Mouse (Mus musculus) midbrain, embryonic 13.5 days (tissue): ENCODE measurements around the gene Nme3. TPM values are rescaled to one million over a fixed set of nuclear protein-coding genes. Genes with fewer than 3 reads are reported as not detected.

ENCODE experiments used
- polyA plus RNA-seq: library from polyadenylated mRNA; unstranded; fragments of >200 nt; fragmentation: Nextera tagmentation; extraction: Ambion mirVana; gene quantifications from 2 replicates; pipeline ENCODE4 v1.2.1, GENCODE M21; 2015

Gene Nme3
- polyA plus RNA-seq, 1 experiment from 2014 or later, result 76.8 TPM

Other genes starting within 250 kb of the Nme3 start
- gene Slc9a3r2, start 246.2 kb upstream of the Nme3 start, polyA plus RNA-seq, result 21.3 and 23.5 TPM in 2 replicates
- gene Npw, start 238.0 kb upstream of the Nme3 start, polyA plus RNA-seq, result not detected in 2 replicates
- gene Zfp598, start 226.8 kb upstream of the Nme3 start, polyA plus RNA-seq, result 15.0 and 18.6 TPM in 2 replicates
- 95.0 and 98.1 TPM in 2 replicates for gene Syngr3, start 206.5 kb upstream of the Nme3 start, polyA plus RNA-seq
- 36.7 and 39.9 TPM in 2 replicates for gene Gfer, start 200.3 kb upstream of the Nme3 start, polyA plus RNA-seq
- 1.7 and 2.2 TPM in 2 replicates for gene Noxo1, start 200.3 kb upstream of the Nme3 start, polyA plus RNA-seq
- 81.4 and 84.3 TPM in 2 replicates for gene Tbl3, start 188.8 kb upstream of the Nme3 start, polyA plus RNA-seq
- gene Rnf151, start 178.4 kb upstream of the Nme3 start, polyA plus RNA-seq, result not detected in 2 replicates
- 770 and 771 TPM in 2 replicates for gene Rps2, start 178.4 kb upstream of the Nme3 start, polyA plus RNA-seq
- gene Ndufb10, start 172.0 kb upstream of the Nme3 start, polyA plus RNA-seq, result 257 and 260 TPM in 2 replicates
- not detected in 2 replicates for gene Rpl3l, start 168.7 kb upstream of the Nme3 start, polyA plus RNA-seq
- gene Msrb1, start 159.9 kb upstream of the Nme3 start, polyA plus RNA-seq, result 18.0 and 19.6 TPM in 2 replicates
- 0.13 and 0.22 TPM in 2 replicates for gene Hs3st6, start 143.5 kb upstream of the Nme3 start, polyA plus RNA-seq
- gene Meiob, start 92.2 kb upstream of the Nme3 start, polyA plus RNA-seq, result not detected in 2 replicates
- 43.9 and 49.7 TPM in 2 replicates for gene Hagh, start 56.4 kb upstream of the Nme3 start, polyA plus RNA-seq
- gene Fahd1, start 46.1 kb upstream of the Nme3 start, polyA plus RNA-seq, result 17.9 and 18.4 TPM in 2 replicates
- 0.28 TPM in 1 of 2 replicates, not detected in the other for gene Igfals, start 30.5 kb upstream of the Nme3 start, polyA plus RNA-seq
- 68.2 and 75.3 TPM in 2 replicates for gene Nubp2, start 10.2 kb upstream of the Nme3 start, polyA plus RNA-seq
- gene Spsb3, start 9.9 kb upstream of the Nme3 start, polyA plus RNA-seq, result 71.7 and 74.7 TPM in 2 replicates
- 36.8 and 38.4 TPM in 2 replicates for gene Eme2, start 1.4 kb upstream of the Nme3 start, polyA plus RNA-seq
- 73.0 and 82.3 TPM in 2 replicates for gene Mrps34, start 1.4 kb upstream of the Nme3 start, polyA plus RNA-seq
- gene Mapk8ip3, start 40.5 kb downstream of the Nme3 start, polyA plus RNA-seq, result 83.1 and 83.8 TPM in 2 replicates
- 146 and 161 TPM in 2 replicates for gene Jpt2, start 64.2 kb downstream of the Nme3 start, polyA plus RNA-seq
- 7.0 and 8.2 TPM in 2 replicates for gene Cramp1l, start 119.3 kb downstream of the Nme3 start, polyA plus RNA-seq
- 19.1 and 19.8 TPM in 2 replicates for gene Ift140, start 119.6 kb downstream of the Nme3 start, polyA plus RNA-seq
- gene Tmem204, start 187.1 kb downstream of the Nme3 start, polyA plus RNA-seq, result 9.4 and 10.8 TPM in 2 replicates
- 45.3 and 48.0 TPM in 2 replicates for gene Telo2, start 219.5 kb downstream of the Nme3 start, polyA plus RNA-seq
- gene Ptx4, start 224.3 kb downstream of the Nme3 start, polyA plus RNA-seq, result not detected in 2 replicates
- 29.1 and 29.7 TPM in 2 replicates for gene Clcn7, start 236.9 kb downstream of the Nme3 start, polyA plus RNA-seq